Mouse (Mus musculus): ENCODE measurements around the gene Cmtr1.

Gene Cmtr1

DNA sequence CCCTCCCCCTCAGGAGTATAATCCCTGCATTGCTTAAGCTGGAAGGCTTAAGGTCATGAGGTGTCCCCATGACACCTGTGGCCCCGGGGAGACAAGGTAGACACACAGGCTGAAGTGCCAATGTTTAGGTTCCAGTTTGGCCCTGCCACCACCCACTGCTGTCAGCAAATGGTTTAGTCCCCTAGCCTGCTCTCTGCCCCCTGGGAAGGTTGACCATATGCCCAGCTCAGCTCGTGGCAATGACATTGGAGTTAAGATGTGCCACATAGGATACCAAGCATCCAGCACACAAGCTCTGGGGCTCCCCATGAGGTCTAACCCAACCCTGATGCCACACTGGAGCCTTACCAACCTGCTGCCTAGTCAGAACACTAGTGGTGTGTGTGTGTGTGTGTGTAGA lies 72.1 kb downstream of the Cmtr1 start:
- in situ Hi-C loops (cut with MboI, MseI) = no loop called here

DNA sequence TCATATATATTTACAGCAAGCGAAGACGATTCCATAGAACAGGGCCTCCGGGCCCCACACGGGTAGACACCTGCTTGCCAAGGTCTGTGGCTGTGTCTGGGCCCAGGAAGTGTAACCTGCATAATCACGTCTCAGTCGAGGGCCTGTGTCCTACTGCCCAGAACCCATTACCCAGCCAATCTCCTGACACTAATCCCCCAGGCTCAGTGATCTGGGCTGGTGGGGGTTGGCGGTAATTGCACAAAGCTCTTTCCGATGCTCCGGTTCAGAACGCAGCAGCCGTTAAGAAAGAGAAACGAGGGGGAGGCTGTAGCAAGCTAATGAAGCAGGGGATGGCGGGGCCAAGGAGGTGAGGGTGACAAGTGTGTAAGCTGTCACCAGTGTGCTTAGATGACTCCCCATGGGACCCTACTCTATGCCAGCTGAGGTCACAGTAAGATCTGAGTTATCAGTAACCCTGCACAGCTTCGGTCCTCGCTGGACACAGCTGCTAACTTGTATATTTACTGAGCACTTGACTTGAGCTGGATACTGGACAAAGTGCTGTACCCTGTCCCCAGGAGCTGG lies 76.1 kb downstream of the Cmtr1 start:
- in situ Hi-C loops (cut with MboI, MseI) = no loop called here

DNA sequence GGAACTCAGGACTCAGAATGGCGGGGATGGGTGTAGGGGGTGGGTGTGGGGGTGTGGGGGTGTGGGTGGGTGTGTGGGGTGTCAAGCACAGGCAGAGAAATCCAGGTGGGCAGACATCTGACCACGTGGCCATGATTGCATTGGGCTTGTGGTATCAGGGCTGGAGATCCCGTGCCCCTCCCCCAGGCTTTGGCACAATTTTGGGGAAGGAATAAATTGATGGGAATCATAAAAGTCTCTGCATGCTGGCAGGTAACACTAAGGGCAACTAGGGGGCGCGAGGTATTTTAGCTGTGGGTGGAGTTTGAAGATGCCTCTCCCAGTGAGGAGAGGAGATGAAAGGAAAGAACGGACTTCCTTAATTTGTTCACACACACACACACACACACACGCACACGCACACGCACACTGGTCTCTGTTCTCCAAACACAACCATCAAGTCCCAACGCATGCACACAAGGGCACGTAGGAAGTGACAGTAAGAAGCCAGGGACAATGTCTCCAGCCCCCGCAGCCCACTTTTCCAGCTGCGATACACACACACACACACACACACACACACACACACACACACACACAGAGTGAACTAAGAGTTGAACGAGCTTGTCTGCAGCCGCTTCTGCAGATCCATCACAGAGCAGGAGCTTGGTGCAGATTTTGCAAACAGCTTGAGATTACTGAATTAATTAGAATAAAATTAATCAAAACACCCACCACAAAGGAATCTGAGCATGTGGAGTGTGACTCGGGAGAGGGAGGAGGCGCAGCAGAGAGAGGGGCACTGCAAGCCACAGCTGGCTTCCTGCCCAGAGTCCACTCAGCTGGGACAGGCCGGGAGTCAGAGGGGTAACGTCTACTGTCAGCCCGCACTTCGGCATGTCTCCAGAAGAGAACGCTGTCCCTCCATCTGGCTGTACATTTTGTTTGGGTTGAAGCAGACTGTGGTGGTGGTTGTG lies 77.7 kb downstream of the Cmtr1 start:
- in situ Hi-C loops (cut with MboI, MseI) = no loop called here

DNA sequence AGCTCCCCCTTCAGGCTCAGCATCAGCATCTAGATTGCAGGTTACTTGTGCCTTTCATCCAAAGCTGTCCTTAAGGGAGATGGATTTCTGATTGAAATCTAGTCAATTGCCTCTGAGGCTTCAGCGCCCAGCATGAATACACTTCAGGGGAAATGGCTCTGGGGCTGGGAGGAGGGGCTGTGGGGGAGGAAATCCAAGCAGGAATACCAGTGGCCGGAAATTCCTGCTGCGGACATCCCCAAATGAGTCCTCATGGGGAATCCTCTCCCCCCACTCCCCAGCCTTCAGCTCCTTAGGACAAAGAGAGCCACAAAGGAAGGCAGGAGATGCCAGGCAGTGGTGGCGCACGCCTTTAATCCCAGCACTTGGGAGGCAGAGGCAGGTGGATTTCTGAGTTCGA lies 87.1 kb downstream of the Cmtr1 start:
- in situ Hi-C loops (cut with MboI, MseI) = no loop called here

DNA sequence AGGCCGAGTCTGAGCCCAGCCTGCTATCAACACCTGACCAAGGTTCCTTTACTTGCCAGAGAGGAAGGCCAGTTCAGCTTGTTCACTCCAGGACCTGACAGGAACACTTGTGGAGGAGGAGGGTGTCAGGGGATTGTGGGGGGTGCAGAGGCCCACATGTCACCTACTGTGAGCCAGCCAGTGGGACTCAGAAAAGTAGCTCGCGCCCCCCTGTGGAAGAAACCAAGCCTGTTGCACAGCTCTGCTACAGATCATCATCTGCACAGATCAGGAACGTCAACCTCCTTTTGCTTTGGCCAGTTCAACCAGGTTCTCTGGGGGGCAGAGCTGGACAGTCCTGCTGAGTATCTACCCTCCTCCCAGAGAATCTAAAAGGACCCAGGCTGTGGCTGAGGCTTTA lies 94.1 kb downstream of the Cmtr1 start:
- in situ Hi-C loops (cut with MboI, MseI) = no loop called here

Measured in T-helper 2 cell (primary cell).